Mouse (Mus musculus) liver, embryonic 15.5 days (tissue): ENCODE measurements around the gene Ankrd6. TPM values are rescaled to one million over a fixed set of nuclear protein-coding genes. Genes with fewer than 3 reads are reported as not detected.
A peak's percentile ranks its signal among the peaks of the same experiment; 100 is the strongest.

Experiments
- ATAC-seq: fragments of 200-750 bp; cut with Nextera tagmentation; 2 replicates; pipeline ENCODE4 v1.8.0; 2017; ENCODE audit warnings: moderate number of reproducible peaks, mild to moderate bottlenecking, moderate library complexity; ENCODE audit not compliant: insufficient read depth
- H3K27ac ChIP-seq: fragments of 300-500 bp; sonication (generic); replicated peaks from 2 replicates; pipeline ENCODE4 v1.5.1; 2015; ENCODE audit warnings: mild to moderate bottlenecking, inconsistent platforms
- H3K27me3 ChIP-seq: fragments of 300-500 bp; sonication (generic); 2 replicates; pipeline ENCODE4 v1.6.1; 2015; ENCODE audit warnings: mild to moderate bottlenecking, inconsistent platforms
- H3K36me3 ChIP-seq: fragments of 300-500 bp; sonication (generic); replicated peaks from 2 replicates; pipeline ENCODE4 v1.6.1; 2015; ENCODE audit warnings: moderate library complexity, mild to moderate bottlenecking, inconsistent platforms
- H3K4me1 ChIP-seq: fragments of 300-500 bp; sonication (generic); replicated peaks from 2 replicates; pipeline ENCODE4 v1.6.1; 2015; ENCODE audit warnings: inconsistent platforms
- H3K4me2 ChIP-seq: fragments of 300-500 bp; sonication (generic); 2 replicates; pipeline ENCODE4 v1.6.1; 2015; ENCODE audit warnings: moderate library complexity, mild to moderate bottlenecking, inconsistent platforms
- H3K4me3 ChIP-seq: fragments of 300-500 bp; sonication (generic); replicated peaks from 2 replicates; pipeline ENCODE4 v1.5.1; 2015; ENCODE audit warnings: mild to moderate bottlenecking, inconsistent platforms
- H3K9ac ChIP-seq: fragments of 300-500 bp; sonication (generic); 2 replicates; pipeline ENCODE4 v1.6.1; 2015; ENCODE audit warnings: moderate library complexity, mild to moderate bottlenecking, inconsistent platforms
- H3K9me3 ChIP-seq: fragments of 300-500 bp; sonication (generic); replicated peaks from 2 replicates; pipeline ENCODE4 v1.6.1; 2016; ENCODE audit warnings: inconsistent platforms
- WGBS: fragments of 180-500 bp; shearing (Covaris S2); methylation state at CpG from one replicate; pipeline ENCODE4 v1.1.7; 2015; ENCODE audit warnings: mixed read lengths; ENCODE audit not compliant: insufficient replicate concordance; 5-methylcytosine and 5-hydroxymethylcytosine counted together
- polyA plus RNA-seq: library from polyadenylated mRNA; unstranded; fragments of >200 nt; fragmentation: Nextera tagmentation; extraction: Ambion mirVana; gene quantifications from 2 replicates; pipeline ENCODE4 v1.2.1, GENCODE M21; 2015

Ankrd6 gene
- polyA plus RNA-seq, 1 experiment from 2014 or later, result 0.60 TPM

DNA sequence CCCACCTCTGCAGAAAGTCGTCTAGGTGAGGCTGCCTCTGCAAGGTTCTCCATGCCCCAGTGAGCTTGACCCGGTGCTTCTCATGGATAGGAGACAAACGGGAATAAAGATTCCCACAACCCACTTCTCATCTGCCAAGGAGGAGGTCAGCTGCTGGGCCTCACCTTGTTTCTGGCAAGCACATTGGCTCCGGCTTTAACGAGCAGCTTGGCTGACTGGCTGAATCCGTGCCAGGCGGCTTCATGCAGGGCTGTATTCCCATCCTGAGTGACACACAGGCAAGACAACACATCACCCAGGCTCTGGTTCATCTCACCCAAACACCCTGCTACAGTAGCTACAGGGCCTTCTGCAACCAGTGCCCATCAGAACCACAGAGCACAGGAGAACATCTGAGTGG is 123.7 kb downstream of the Ankrd6 start:
- no peak overlapping the region for H3K9ac ChIP-seq
- H3K36me3 ChIP-seq, result no peaks in the 10 kb centered on the region
- 70% methylated on average over 7 of the region's 7 CpGs for WGBS
- no peaks in the 10 kb centered on the region for H3K9me3 ChIP-seq
- peaks cover 40% of the 10 kb centered on the region for H3K4me1 ChIP-seq
- no peaks in the 10 kb centered on the region for H3K27me3 ChIP-seq
- H3K4me2 ChIP-seq, result no peak overlapping the region
- H3K27ac ChIP-seq, result no peak overlapping the region
- ATAC-seq, result no peak
- H3K4me3 ChIP-seq, result no peak overlapping the region

DNA sequence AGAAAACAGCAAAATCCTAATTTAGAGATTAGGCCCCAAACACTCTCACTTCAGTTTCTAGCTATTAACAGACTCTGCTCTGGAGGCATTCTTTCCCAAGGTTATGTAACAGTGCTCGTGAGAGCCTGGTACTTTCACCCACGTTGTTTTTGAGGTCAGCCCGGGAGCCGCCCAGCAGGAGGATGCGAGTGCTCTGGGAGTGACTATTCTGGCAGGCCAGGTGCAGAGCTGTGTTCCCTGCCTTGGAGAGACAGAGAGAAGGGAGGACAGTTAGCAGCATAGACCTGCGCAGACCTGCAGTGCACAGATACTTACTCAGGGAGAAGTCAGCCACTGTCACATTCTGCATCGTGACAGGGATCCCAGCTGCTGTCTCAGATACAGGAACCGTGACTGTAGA is 126.4 kb downstream of the Ankrd6 start:
- Histone ChIP-seq H3K4me3 (no peak overlapping the region), H3K4me2 (no peak overlapping the region), H3K9me3 (no peaks in the 10 kb centered on the region), H3K9ac (no peak overlapping the region), H3K4me1 (peaks cover 35% of the 10 kb centered on the region), H3K27ac (no peak overlapping the region), H3K36me3 (no peaks in the 10 kb centered on the region), H3K27me3 (no peaks in the 10 kb centered on the region)
- 58% methylated on average over 8 of the region's 8 CpGs for WGBS
- no peak for ATAC-seq

DNA sequence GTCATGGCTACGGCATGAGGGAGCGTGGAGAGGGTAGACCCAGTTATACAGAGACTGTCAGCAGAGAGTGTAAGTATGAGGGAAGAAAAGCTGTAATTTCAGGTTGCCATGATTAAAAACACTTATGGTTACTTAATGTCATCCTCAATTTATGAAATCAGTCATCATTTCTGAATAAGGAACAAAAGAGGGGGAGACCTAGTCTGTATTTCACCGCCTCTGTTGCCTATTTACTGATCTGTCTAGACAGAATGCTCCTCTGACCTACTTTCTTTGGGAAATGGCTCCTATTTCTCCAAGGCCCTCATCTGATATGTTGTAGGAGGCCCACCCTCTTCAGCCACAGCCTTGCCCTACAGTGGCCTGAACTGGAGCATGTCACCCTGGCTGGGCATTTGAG is 130.0 kb downstream of the Ankrd6 start:
- 83% methylated on average over 3 of the region's 3 CpGs for WGBS
- no peak overlapping the region for H3K4me2 ChIP-seq
- H3K27ac ChIP-seq, result no peak overlapping the region
- H3K4me1 ChIP-seq, result peaks cover 25% of the 10 kb centered on the region
- no peak overlapping the region for H3K4me3 ChIP-seq
- no peak for ATAC-seq
- H3K27me3 ChIP-seq, result no peaks in the 10 kb centered on the region
- H3K9me3 ChIP-seq, result no peaks in the 10 kb centered on the region
- no peak overlapping the region for H3K9ac ChIP-seq
- H3K36me3 ChIP-seq, result no peaks in the 10 kb centered on the region

DNA sequence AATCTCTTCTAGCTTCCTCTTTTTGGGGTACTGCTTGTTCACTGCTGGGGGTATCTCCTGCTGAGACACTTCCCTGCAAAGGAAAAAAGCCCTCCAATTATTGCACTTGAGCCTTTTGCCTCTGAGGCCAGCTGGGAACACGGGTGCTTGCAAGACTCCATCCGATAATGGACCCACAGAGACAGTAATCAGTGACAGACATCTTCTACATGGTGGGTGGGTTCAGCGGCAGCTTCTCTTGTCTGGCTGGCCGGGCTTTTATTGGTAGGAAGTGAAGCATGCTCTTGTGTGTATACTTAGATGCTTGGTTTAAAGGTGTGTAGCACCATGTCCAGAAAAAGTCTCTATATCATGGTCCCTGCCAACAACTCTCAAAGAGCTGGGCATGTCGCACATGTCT is 133.2 kb downstream of the Ankrd6 start:
- Histone ChIP-seq H3K4me1 (peaks cover 17% of the 10 kb centered on the region), H3K27me3 (no peaks in the 10 kb centered on the region), H3K9ac (no peak overlapping the region), H3K27ac (no peak overlapping the region), H3K9me3 (no peaks in the 10 kb centered on the region), H3K4me2 (no peak overlapping the region), H3K4me3 (no peak overlapping the region), H3K36me3 (no peaks in the 10 kb centered on the region)
- 34% methylated on average over 5 of the region's 5 CpGs for WGBS
- ATAC-seq, result peak; percentile 42; the same call in 1 of the 2 replicates

DNA sequence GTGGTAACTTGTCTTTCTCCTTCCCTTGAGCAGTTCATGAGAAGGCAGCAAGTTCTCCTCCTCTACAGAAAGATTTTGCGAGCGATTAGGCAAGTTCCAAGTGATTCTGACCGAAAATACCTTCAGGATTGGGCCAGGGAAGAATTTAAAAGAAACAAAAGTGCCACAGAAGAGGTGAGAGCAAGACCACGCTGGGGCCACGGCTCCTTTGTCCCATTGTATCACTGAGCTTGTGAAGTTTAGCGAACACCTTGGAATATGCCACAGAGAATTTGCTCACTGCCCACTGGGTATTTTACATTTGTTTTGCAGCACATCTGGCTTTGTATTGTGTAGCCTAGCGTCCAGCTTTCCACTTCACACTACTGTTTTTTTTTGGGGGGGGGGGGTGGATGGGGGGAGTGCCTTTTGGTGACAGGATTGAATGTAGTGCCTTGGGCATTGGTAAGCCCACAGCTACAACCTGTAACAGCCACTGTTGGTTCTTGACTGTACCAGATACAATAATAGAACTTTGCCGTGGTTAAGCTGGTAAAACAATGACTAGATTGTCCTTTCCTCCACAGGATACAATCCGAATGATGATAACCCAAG is 150.0 kb downstream of the Ankrd6 start:
- Histone ChIP-seq H3K9me3 (no peaks in the 10 kb centered on the region), H3K4me1 (peaks cover 15% of the 10 kb centered on the region), H3K36me3 (no peaks in the 10 kb centered on the region), H3K4me2 (peak overlapping the region; percentile 83), H3K9ac (peak overlapping the region; percentile 87), H3K27ac (peak overlapping the region; percentile 98), H3K27me3 (no peaks in the 10 kb centered on the region), H3K4me3 (peak overlapping the region; percentile 84)
- no peak for ATAC-seq
- WGBS, result 8% methylated on average over 9 of the region's 9 CpGs

DNA sequence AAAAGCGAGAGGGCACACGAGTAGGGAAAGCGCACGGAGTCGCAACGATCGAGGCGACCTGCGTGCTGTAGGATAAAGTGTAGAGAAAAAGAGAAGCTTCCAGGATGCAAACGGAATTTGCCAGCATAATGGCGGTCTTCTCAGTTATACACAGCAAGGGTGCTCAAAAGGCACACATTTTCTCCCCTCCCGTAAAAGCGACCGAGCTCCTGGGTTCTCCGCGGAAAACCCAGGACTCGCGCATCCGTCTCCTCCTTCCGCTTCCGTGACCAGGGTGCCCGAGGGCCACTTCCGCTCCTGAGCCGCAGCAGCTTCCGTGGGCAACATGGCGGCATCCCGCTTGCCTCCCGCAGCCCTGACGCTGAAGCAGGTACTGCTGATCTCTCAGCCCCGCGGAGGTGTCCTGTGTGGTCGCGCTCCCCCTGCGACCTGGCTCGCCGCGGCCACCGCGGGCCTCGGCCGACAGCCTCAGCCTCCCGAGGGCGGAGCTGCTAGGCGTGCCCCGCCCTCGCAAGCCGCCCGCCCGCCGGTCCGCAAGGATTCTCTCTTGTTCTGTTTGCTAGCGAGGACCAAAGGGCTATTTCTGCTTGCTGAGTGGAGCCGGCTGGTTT is 150.6 kb downstream of the Ankrd6 start, which contains the start of gene Lyrm2:
TSS of gene Lyrm2 (plus strand) at position 288 of the 611 bp plus-strand sequence.
- Histone ChIP-seq H3K27me3 (no peaks in the 10 kb centered on the region), H3K4me3 (peak within 1 kb of the TSS; percentile 84), H3K9ac (peak within 1 kb of the TSS; percentile 87), H3K36me3 (no peaks in the 10 kb centered on the region), H3K4me1 (peaks cover 15% of the 10 kb centered on the region), H3K9me3 (no peaks in the 10 kb centered on the region), H3K27ac (peak within 1 kb of the TSS; percentile 98), H3K4me2 (peak within 1 kb of the TSS; percentile 83)
- peak; percentile 92 for ATAC-seq
- under 1% methylated on average over 53 of the region's 53 CpGs for WGBS

DNA sequence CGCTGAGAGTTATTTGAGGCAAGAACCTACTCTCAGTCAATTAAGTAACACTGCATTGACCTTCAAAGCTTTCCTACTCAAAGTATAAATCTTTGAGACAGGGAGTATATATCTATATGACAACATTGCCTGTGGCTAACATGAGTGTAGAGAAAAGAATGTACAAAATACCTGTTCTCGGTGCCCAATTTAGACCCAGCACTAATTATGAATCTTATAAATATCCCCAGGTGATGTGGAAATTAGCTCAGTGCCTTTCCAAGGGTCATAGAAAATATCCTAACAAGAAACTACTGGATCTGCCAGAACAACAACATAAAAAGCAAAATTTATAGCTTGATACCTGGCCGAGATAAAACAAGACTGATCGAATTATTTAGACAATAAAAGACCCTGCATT is 151.7 kb downstream of the Ankrd6 start:
- Histone ChIP-seq H3K4me2 (peak overlapping the region; percentile 13; the same call in 1 of the 2 replicates), H3K9me3 (no peaks in the 10 kb centered on the region), H3K36me3 (no peaks in the 10 kb centered on the region), H3K4me1 (peaks cover 15% of the 10 kb centered on the region), H3K27ac (no peak overlapping the region), H3K9ac (no peak overlapping the region), H3K27me3 (no peaks in the 10 kb centered on the region), H3K4me3 (no peak overlapping the region)
- WGBS, result 90% methylated on average over 4 of the region's 4 CpGs
- ATAC-seq, result no peak

DNA sequence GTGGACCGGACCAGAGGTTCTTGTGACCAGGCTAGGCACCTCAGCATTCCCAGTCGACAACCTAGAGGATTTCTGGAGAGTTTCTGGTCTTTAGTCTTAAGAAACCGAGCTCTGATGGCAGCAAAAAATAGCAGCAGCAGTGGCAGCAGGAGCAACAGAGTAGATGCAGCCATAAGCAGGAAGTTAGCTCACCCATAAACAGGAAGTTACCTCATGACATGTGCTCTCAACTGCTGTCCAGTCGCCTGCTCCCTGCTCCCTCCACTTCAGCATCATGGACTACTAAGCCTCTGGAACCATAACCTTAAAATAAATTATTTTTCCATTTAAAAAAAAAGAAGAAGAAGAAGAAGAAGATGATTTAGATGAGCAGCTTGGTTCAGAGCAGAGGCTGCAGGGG is 161.6 kb downstream of the Ankrd6 start:
- no peaks in the 10 kb centered on the region for H3K4me1 ChIP-seq
- no peaks in the 10 kb centered on the region for H3K36me3 ChIP-seq
- H3K4me3 ChIP-seq, result no peak overlapping the region
- no peak for ATAC-seq
- H3K27ac ChIP-seq, result no peak overlapping the region
- no peak overlapping the region for H3K4me2 ChIP-seq
- WGBS, result 53% methylated on average over 4 of the region's 4 CpGs
- H3K9ac ChIP-seq, result no peak overlapping the region
- H3K27me3 ChIP-seq, result no peaks in the 10 kb centered on the region
- H3K9me3 ChIP-seq, result no peaks in the 10 kb centered on the region

DNA sequence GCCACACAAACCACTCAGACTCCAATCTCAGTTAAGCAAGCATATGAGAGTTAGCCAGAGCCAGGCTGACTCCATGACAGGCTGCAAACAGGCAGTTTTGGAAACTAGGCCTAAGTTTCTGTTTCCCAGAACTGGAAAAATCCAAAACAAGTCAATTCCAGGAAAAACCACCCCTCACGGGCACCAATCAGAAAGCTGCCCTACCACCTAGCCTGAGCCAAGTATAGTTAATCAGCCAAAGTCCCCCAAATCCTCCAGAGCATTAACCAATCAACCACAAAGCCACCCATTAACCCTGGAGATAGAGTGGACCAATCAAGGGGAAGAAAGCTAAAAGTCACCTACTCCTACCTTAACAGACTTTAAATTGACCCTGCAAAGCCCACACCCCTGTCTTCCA is 163.5 kb downstream of the Ankrd6 start:
- 61% methylated on average over 1 of the region's 1 CpGs for WGBS
- ATAC-seq, result no peak

DNA sequence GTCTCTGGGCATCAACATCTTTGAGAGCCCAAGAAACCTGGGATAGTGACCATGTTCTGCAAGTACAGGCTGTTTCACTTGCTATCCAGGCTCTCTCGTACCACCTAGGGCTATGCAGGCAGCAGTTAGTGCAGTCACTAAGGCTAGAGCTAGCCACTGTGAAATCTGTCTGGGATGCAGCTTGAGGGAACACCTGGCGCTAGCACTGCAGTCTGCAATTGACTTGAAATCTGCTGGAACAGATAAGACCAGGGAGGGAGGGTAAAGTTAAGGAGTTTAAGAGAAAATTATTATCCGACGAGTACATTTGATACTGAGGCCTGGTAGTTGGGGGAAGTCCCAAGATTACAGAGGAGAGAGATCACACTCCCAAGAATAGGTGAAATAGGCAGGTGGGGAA is 170.6 kb downstream of the Ankrd6 start:
- H3K27me3 ChIP-seq, result no peaks in the 10 kb centered on the region
- no peak overlapping the region for H3K27ac ChIP-seq
- no peaks in the 10 kb centered on the region for H3K4me1 ChIP-seq
- no peak overlapping the region for H3K4me2 ChIP-seq
- no peak overlapping the region for H3K9ac ChIP-seq
- H3K36me3 ChIP-seq, result peaks cover 5% of the 10 kb centered on the region; the same call in 1 of the 2 replicates
- no peak overlapping the region for H3K4me3 ChIP-seq
- H3K9me3 ChIP-seq, result no peaks in the 10 kb centered on the region
- peak; percentile 42; the same call in 1 of the 2 replicates for ATAC-seq
- 50% methylated on average over 4 of the region's 4 CpGs for WGBS

More for the DNA sequence above, 163.5 kb downstream of the Ankrd6 start:
- Histone ChIP-seq H3K36me3 (no peaks in the 10 kb centered on the region), H3K27me3 (no peaks in the 10 kb centered on the region), H3K4me2 (no peak overlapping the region), H3K9me3 (no peaks in the 10 kb centered on the region), H3K4me3 (no peak overlapping the region), H3K9ac (no peak overlapping the region), H3K27ac (no peak overlapping the region), H3K4me1 (no peaks in the 10 kb centered on the region)

DNA sequence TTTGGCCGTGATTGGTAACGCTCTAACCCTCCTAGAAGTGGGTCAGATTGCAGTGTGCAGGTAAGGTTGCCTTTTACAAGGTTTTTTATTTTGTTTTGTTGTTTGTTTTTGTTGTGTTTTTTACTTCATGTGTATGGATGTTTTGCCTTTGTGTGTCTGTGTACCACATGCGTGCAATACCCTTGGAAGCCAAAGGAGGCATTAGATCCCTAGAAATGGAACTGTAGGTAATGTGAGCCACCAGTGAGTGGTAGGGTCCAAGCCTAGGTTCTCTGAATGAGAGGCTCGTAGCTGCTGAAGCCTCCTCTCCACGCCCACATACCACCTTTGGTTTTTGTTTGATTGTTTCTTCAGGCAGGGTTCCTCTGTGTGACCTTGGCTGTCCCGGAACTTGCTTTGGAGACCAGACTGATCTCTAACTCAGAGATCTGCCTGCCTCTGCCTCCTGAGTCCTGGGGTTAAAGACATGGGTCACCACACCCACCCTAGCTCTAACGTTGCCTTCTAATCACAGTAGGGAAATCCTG is 180.3 kb downstream of the Ankrd6 start:
- Histone ChIP-seq H3K4me3 (no peak overlapping the region), H3K36me3 (peaks cover 48% of the 10 kb centered on the region), H3K27ac (no peak overlapping the region), H3K4me1 (no peaks in the 10 kb centered on the region), H3K9me3 (no peaks in the 10 kb centered on the region), H3K4me2 (no peak overlapping the region), H3K27me3 (no peaks in the 10 kb centered on the region), H3K9ac (no peak overlapping the region)
- WGBS, result 77% methylated on average over 7 of the region's 7 CpGs
- ATAC-seq, result no peak
